ENCODE assay signal across 8 mouse cellular contexts in the genomic region with DNA sequence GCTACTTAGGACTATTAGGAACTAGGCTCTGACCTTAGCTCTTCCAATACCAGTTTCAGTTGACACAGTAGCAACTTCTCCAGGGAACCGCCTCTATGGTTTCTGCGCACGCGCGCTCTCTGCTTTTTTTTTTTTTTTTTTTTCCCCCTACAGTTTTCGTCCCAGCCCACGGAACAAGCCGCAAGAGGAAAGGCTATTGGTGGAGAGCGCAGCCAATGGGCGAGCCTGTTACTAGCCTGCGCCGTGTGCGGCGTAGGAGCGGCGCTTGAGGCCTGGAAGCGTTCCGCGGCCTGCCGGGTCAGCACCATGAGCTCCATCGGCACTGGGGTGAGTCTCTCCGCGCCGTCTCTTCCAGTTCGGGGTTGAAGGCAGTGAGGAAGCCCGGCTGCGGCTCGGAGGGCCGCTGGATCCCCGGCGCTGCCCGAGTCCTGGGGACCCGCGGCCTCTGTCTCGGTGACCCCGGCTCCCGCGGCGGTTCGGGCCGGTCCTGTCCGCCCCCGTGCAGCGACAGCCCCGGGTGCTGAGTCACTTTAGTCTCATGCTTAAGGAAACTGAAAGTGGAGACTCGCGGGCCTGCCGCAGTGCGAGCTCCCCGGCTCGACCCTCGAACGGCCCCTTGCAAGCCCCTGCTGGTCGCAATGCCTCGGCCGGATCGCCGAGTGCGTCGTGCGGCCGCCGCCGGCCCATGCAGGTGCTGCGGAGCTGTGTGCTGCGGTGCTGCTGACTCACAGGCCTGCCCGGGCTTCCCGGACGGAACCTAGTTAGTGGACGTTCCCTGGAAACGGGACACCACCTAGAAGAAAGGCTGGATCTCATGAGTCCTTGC. TPM values are rescaled to one million over a fixed set of nuclear protein-coding genes. Genes with fewer than 3 reads are reported as not detected.
A peak's percentile ranks its signal among the peaks of the same experiment; 100 is the strongest.
DNase-seq lines count a peak whose midpoint lies in the region; ATAC-seq and TF ChIP-seq lines count a peak whose summit lies in the region.

A gene (plus strand): TSS at position 181 of the 826 bp plus-strand sequence.

- H3K27me3 ChIP-seq in hindbrain, postnatal 0 days (ENCODE audit: insufficient read depth, low read length) = no peaks in the 10 kb centered on the region

- ATAC-seq in common myeloid progenitor, adult 5-6 weeks (replicated peaks; ENCODE audit: low read depth, poor library complexity, severe bottlenecking) = peak; percentile 91
- peak; percentile 99 for ATAC-seq in hindbrain, postnatal 0 days
- ATAC-seq in megakaryocyte, adult 5-6 weeks (ENCODE audit: poor library complexity, severe bottlenecking) = peak; percentile 96

- intact Hi-C loops in gastrocnemius, adult 2 months (cut with DNase I) = loop anchor here (2.0 kb wide), 1 partner anchor 40 kb away; a partner anchor contains a TSS
- intact Hi-C loops in left cerebral cortex, adult 2 months (cut with DNase I) = loop anchor here (2.0 kb wide), 1 partner anchor 40 kb away; a partner anchor contains a TSS

- TF ChIP-seq CTCF in gastrocnemius, adult 2 months (IDR thresholded peaks at IDR 0.05) = peak; percentile 35; the same call in 1 of the 2 replicates
- no peak for TF ChIP-seq CTCF in hindbrain, postnatal 0 days (IDR thresholded peaks at IDR 0.05; ENCODE audit: low read depth)
- TF ChIP-seq CTCF in left cerebral cortex, adult 2 months (IDR thresholded peaks at IDR 0.05) = no peak; the same call in none of the 2 replicates

- under 1% methylated on average over 71 of the region's 71 CpGs for WGBS in hindbrain, postnatal 0 days

- H3K36me3 ChIP-seq in hindbrain, postnatal 0 days (ENCODE audit: insufficient read depth, low read length) = no peaks in the 10 kb centered on the region; the same call in 1 of the 2 replicates

- H3K4me1 ChIP-seq in hindbrain, postnatal 0 days (ENCODE audit: insufficient read depth, low read length) = peaks cover 9% of the 10 kb centered on the region; the same call in 1 of the 2 replicates

- no peaks in the 10 kb centered on the region for H3K9me3 ChIP-seq in hindbrain, postnatal 0 days (ENCODE audit: low read length)

- peak; percentile 98 for DNase-seq in ZHBTc4 (ENCODE audit: low read depth, low spot score)
- peak; percentile 95 for DNase-seq in gastrocnemius, adult 2 months
- peak; percentile 97 for DNase-seq in hindbrain, postnatal 0 days (ENCODE audit: low spot score)
- DNase-seq in left cerebral cortex, adult 2 months (ENCODE audit: extremely low spot score in 1 of 2, low spot score in 2 of 2) = peak; percentile 86 to 91
- peak; percentile 90 to 92 for DNase-seq in right cerebral cortex, adult 2 months (ENCODE audit: low spot score in 2 of 2)
- DNase-seq in urinary bladder, postnatal 14 days (ENCODE audit: low spot score) = peak; percentile 90

- H3K27ac ChIP-seq in gastrocnemius, adult 2 months = peak within 1 kb of the TSS; percentile 100
- peak within 1 kb of the TSS; percentile 99 for H3K27ac ChIP-seq in hindbrain, postnatal 0 days
- peak within 1 kb of the TSS; percentile 94 for H3K27ac ChIP-seq in left cerebral cortex, adult 2 months

- H3K9ac ChIP-seq in hindbrain, postnatal 0 days (replicated peaks; ENCODE audit: low read length) = peak within 1 kb of the TSS; percentile 99

- peak within 1 kb of the TSS; percentile 99 for H3K4me3 ChIP-seq in gastrocnemius, adult 2 months
- peak within 1 kb of the TSS; percentile 99 for H3K4me3 ChIP-seq in hindbrain, postnatal 0 days (ENCODE audit: low read length)
- H3K4me3 ChIP-seq in left cerebral cortex, adult 2 months = peak within 1 kb of the TSS; percentile 73

- H3K4me2 ChIP-seq in hindbrain, postnatal 0 days (ENCODE audit: low read depth, low read length) = peak within 1 kb of the TSS; percentile 73

RNA-seq across cellular contexts. Expression of the gene that starts here (rescaled TPM):
- 350 and 381 TPM in 2 replicates for total RNA-seq in common myeloid progenitor, adult 5-6 weeks (2017)
- total RNA-seq in gastrocnemius, adult 2 months (2021) = 100 to 1,000 TPM; 286 to 306 TPM
- total RNA-seq in hindbrain, postnatal 0 days (2014; rRNA removed) = 99.7 and 118 TPM in 2 replicates
- polyA plus RNA-seq in hindbrain, postnatal 0 days (2015; fragmentation: Nextera tagmentation; extraction: Ambion mirVana) = 533 and 543 TPM in 2 replicates
- 100 to 1,000 TPM; 170 to 185 TPM for total RNA-seq in left cerebral cortex, adult 2 months (2021)
- 302 and 324 TPM in 2 replicates for total RNA-seq in megakaryocyte, adult 5-6 weeks (2015)
- 246 and 252 TPM in 2 replicates for total RNA-seq in megakaryocyte, adult 5-6 weeks (2017)

Comparison
In these comparisons a context has a peak if more than half of its experiments do, and no peak if none do; other contexts are left out.
1. Peak in every context shown above with its lines: DNase-seq, ATAC-seq, H3K4me3 ChIP-seq and H3K27ac ChIP-seq.